Mouse (Mus musculus) CH12.LX (cell line): ENCODE results near the gene Tnnt2.

Experiments
- CHD1 ChIP-seq: IDR thresholded peaks from 2 replicates; pipeline ENCODE4 v1.6.1; 2012; ENCODE audit warnings: low read depth, low read length, improper control_type of control experiment, inconsistent platforms
- CTCF ChIP-seq, 2 experiments: IDR thresholded peaks in 1 of 2; conservative IDR thresholded peaks in 1 of 2; 2 replicates each; pipeline ENCODE4 v1.5.1; 2011 to 2012; ENCODE audit warnings: low read depth in 2 of 2, low read length in 2 of 2, improper control_type of control experiment in 1 of 2, inconsistent platforms in 1 of 2, mild to moderate bottlenecking in 1 of 2, moderate library complexity in 1 of 2
- EP300 ChIP-seq: IDR thresholded peaks from 2 replicates; pipeline ENCODE4 v1.6.1; 2011; ENCODE audit warnings: low read length, improper control_type of control experiment
- MAX ChIP-seq: IDR thresholded peaks from 2 replicates; pipeline ENCODE4 v1.6.1; 2011; ENCODE audit warnings: low read length, improper control_type of control experiment
- NRF1 ChIP-seq: IDR thresholded peaks from 2 replicates; pipeline ENCODE4 v1.6.1; 2014; ENCODE audit warnings: low read depth, mild to moderate bottlenecking, inconsistent platforms, low read length, improper control_type of control experiment, moderate library complexity
- POLR2A ChIP-seq: IDR thresholded peaks from 2 replicates; pipeline ENCODE4 v1.6.1; 2011; ENCODE audit warnings: low read depth, mild to moderate bottlenecking, improper control_type of control experiment, low read length
- POLR2AphosphoS2 ChIP-seq: IDR thresholded peaks from 2 replicates; pipeline ENCODE4 v1.6.1; 2011; ENCODE audit warnings: low read depth, low read length, improper control_type of control experiment
- RAD21 ChIP-seq: IDR thresholded peaks from 2 replicates; pipeline ENCODE4 v1.6.1; 2011; ENCODE audit warnings: low read depth, mild to moderate bottlenecking, low read length, improper control_type of control experiment, moderate library complexity
- SIN3A ChIP-seq: IDR thresholded peaks from 2 replicates; pipeline ENCODE4 v1.6.1; 2012; ENCODE audit warnings: low read length, improper control_type of control experiment, inconsistent platforms
- SMC3 ChIP-seq: IDR thresholded peaks from 2 replicates; pipeline ENCODE4 v1.6.1; 2011; ENCODE audit warnings: low read depth, low read length, improper control_type of control experiment
- UBTF ChIP-seq: IDR thresholded peaks from 2 replicates; pipeline ENCODE4 v1.6.1; 2012; ENCODE audit warnings: low read depth, mild to moderate bottlenecking, inconsistent platforms, low read length, improper control_type of control experiment, moderate library complexity
- ZC3H11A ChIP-seq: IDR thresholded peaks from 2 replicates; pipeline ENCODE4 v1.6.1; 2012; ENCODE audit warnings: low read depth, mild to moderate bottlenecking, inconsistent platforms, low read length, improper control_type of control experiment
- ZKSCAN1 ChIP-seq: IDR thresholded peaks from 2 replicates; pipeline ENCODE4 v1.6.1; 2012; ENCODE audit warnings: low read depth, inconsistent platforms, low read length, improper control_type of control experiment, borderline replicate concordance

DNA sequence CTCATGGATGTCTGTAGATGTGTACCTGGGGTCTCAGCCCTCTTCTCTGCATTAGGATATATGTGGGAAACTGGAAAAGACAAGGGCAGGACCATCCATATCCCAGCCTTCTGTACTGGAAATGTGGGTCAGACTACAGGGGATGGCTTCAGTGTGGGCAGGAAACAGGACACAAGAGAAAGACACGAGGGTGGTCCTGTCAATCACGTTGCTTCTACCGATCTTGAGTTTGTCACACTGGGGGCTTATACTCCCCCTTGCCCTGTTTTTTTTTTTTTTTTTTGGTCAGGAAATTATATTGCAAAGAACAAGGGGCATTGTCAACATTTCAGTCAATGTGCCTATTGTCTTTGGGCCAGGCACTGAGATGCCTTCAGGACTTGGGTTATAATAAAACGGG, 2.5 kb downstream of the Tnnt2 start:
- no peak for TF ChIP-seq SMC3
- no peak for TF ChIP-seq ZKSCAN1
- no peak for TF ChIP-seq UBTF
- TF ChIP-seq POLR2AphosphoS2: no peak
- TF ChIP-seq NRF1: no peak
- no peak for TF ChIP-seq CTCF (conservative IDR thresholded peaks at IDR 0.05 in 1 of 2, IDR thresholded peaks at IDR 0.05 in 1 of 2; ENCODE audit: low read depth in 2 of 2, low read length in 2 of 2)
- no peak for TF ChIP-seq POLR2A
- no peak for TF ChIP-seq CHD1
- TF ChIP-seq SIN3A: no peak
- no peak for TF ChIP-seq RAD21
- no peak for TF ChIP-seq ZC3H11A
- no peak for TF ChIP-seq MAX
- no peak for TF ChIP-seq EP300
